Mouse (Mus musculus) MEL (cell line): Measurements from ENCODE around the gene Igfbp2.

ENCODE experiments used
- CHD1 ChIP-seq: IDR thresholded peaks from 2 replicates; pipeline ENCODE4 v1.6.1; 2012; ENCODE audit warnings: low read depth, mild to moderate bottlenecking, inconsistent platforms, low read length, improper control_type of control experiment
- CTCF ChIP-seq, 3 experiments: IDR thresholded peaks in 2 of 3; conservative IDR thresholded peaks in 1 of 3; 2 replicates each; pipeline ENCODE4 v1.5.1; 2011 to 2012; ENCODE audit warnings: low read length in 3 of 3, low read depth in 2 of 3, mild to moderate bottlenecking in 2 of 3, improper control_type of control experiment in 1 of 3, inconsistent platforms in 1 of 3, mixed read lengths in 1 of 3, moderate library complexity in 1 of 3; ENCODE audit not compliant: control insufficient read depth in 1 of 3, insufficient read depth in 1 of 3, poor library complexity in 1 of 3, severe bottlenecking in 1 of 3
- EP300 ChIP-seq, 2 experiments: IDR thresholded peaks; 2 replicates each; pipeline ENCODE4 v1.6.1; 2011; ENCODE audit warnings: improper control_type of control experiment in 2 of 2, low read length in 2 of 2, low read depth in 1 of 2, mild to moderate bottlenecking in 1 of 2
- HCFC1 ChIP-seq: IDR thresholded peaks from 2 replicates; pipeline ENCODE4 v1.6.1; 2012; ENCODE audit warnings: low read depth, mild to moderate bottlenecking, inconsistent platforms, low read length, improper control_type of control experiment, moderate library complexity
- JUND ChIP-seq: IDR thresholded peaks from 2 replicates; pipeline ENCODE4 v1.6.1; 2011; ENCODE audit warnings: low read depth, mild to moderate bottlenecking, improper control_type of control experiment, low read length
- MXI1 ChIP-seq: IDR thresholded peaks from 2 replicates; pipeline ENCODE4 v1.6.1; 2011; ENCODE audit warnings: mild to moderate bottlenecking, low read depth, low read length, improper control_type of control experiment
- MYC ChIP-seq: IDR thresholded peaks from 2 replicates; pipeline ENCODE4 v1.6.1; 2011; ENCODE audit warnings: low read depth, mild to moderate bottlenecking, low read length, improper control_type of control experiment, moderate library complexity
- POLR2A ChIP-seq, 2 experiments: IDR thresholded peaks; 2 replicates each; pipeline ENCODE4 v1.6.1; 2011 to 2012; ENCODE audit warnings: low read length in 2 of 2, mild to moderate bottlenecking in 2 of 2, control low read depth in 1 of 2, improper control_type of control experiment in 1 of 2, low read depth in 1 of 2, moderate library complexity in 1 of 2; ENCODE audit not compliant: control insufficient read depth in 1 of 2, insufficient read depth in 1 of 2, poor library complexity in 1 of 2
- USF2 ChIP-seq, 2 experiments: IDR thresholded peaks; 2 replicates each; pipeline ENCODE4 v1.6.1; 2011 to 2012; ENCODE audit warnings: improper control_type of control experiment in 2 of 2, low read length in 2 of 2, borderline replicate concordance in 1 of 2, inconsistent platforms in 1 of 2, low read depth in 1 of 2, mild to moderate bottlenecking in 1 of 2; ENCODE audit not compliant: insufficient read depth in 1 of 2

- TF ChIP-seq MYC (no peak), MXI1 (no peak), CTCF (IDR thresholded peaks at IDR 0.05 in 2 of 3, conservative IDR thresholded peaks at IDR 0.05 in 1 of 3; ENCODE audit: control insufficient read depth in 1 of 3, insufficient read depth in 1 of 3, low read depth in 2 of 3, low read length in 3 of 3, poor library complexity in 1 of 3, severe bottlenecking in 1 of 3) (no peak), EP300 (IDR thresholded peaks at IDR 0.05; ENCODE audit: low read depth in 1 of 2, low read length in 2 of 2) (no peak), POLR2A (IDR thresholded peaks at IDR 0.05; ENCODE audit: control insufficient read depth in 1 of 2, insufficient read depth in 1 of 2, low read depth in 1 of 2, low read length in 2 of 2, poor library complexity in 1 of 2) (no peak), USF2 (IDR thresholded peaks at IDR 0.05; ENCODE audit: borderline replicate concordance in 1 of 2, insufficient read depth in 1 of 2, low read depth in 1 of 2, low read length in 2 of 2) (no peak), HCFC1 (no peak), JUND (no peak), CHD1 (no peak)
Measured at GRCm38 (mm10) chr1:72796128-72796527, 28.2 kb upstream of the Igfbp2 start.
